Mouse (Mus musculus) testis, postnatal 14 days (tissue): ENCODE results near the gene Cryzl2.

Experiments used
- DNase-seq: peaks from one replicate; pipeline ENCODE4 v3.0.0; 2021; ENCODE audit warnings: low spot score

Cryzl2 gene

DNA sequence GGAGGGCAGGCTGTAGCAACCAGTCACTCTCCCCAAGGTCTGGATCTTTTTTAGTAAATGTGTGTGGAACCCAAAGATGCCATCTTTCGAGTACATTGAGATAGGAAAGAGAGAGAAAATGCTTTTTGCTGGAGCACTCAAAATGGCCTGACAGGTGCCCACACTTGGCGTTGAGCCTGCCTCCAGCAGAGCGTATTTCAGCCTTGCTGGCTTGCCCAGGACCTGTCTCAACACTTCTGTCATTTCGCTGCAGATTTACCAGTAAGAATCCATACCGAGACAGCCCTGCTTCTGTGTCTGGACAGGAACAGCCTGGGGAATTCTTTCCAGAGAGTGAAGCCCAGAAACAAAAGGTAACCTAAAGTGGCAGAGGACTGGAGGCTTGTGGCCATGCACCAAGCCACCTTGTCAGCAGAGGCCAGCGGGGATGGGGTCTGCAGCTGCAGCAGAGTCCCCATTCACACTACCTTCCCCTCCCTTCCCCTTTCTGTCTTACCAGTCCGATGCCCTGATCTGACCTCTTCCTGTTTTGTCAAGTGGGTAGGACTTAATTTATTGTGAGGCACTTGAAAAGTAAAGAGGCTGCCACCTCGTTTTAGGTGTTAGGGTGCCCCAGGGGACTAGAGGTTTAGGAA lies 74.6 kb downstream of the Cryzl2 start:
- DNase-seq: no peak

DNA sequence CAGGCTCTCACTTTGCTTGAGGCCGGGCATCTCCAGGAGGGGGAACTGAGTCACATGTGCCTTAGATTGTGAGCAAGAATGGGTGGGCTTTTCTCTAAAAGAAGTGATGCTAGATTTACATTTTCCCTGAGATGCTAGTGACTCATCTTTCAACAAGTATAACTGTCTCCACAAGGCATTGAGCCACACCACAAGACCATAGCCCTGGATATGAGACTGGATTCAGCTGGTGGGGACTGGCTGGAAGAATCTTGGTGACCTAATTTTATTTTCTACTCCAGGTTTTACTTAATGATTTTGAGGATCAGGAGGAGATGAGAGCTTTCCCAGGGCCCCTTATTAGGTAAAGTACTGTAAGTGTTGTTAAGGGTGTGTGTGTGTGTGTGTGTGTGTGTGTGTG lies 77.2 kb downstream of the Cryzl2 start:
- no peak for DNase-seq

DNA sequence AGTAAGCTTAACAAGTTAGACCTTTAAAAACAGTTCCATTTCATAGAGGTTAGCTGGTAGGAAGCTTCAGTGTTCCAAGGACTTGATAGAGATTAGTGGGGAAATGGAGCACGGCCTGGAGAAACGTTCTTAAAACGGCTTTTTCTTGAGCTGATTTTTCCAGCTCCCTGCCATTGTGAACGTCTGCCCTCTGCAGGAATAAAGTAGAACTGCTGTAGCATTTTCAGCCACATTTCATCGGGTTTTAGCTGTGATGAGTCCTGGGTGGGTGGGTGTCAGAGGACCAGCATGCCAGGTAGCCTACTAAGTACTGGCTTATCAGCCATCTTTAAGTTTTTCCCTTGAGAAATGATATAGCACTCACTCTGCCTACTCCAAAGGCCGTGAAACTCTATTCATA lies 78.1 kb downstream of the Cryzl2 start:
- DNase-seq: no peak

DNA sequence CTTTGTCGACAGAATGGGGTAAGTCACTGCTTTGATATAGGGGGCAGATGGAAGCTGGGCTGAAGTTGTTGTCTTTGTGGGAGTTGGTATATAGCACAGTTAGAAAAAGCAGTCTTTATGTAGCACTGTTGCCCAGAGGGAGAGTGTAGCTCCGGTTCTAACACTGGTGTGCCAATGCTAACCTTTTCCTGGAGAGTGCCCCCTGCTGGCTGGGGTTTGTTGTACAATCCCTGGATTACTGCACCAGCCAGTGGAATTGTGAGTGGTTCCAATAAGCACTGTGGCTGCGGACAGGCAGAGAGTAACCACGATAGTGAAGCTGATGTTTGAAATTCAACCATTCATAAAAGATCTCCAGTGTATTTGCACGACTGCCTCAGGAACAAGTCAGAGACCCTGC lies 79.3 kb downstream of the Cryzl2 start:
- peak; percentile 32 for DNase-seq
